In genomic region chr9:51137432-51137831, GRCm38 (mm10) we compare ENCODE assay signal across 12 mouse cellular contexts. TPM values are rescaled to one million over a fixed set of nuclear protein-coding genes. Genes with fewer than 3 reads are reported as not detected.
"Had no signal": no experiment of that assay in that cellular context is flagged by ENCODE, and none has a peak within 500 bp of the region (broad histone marks: within the 10 kb centered on the region; RNA-seq: fewer than 3 reads in every experiment).

No protein-coding gene starts in this region.

- ATAC-seq: intestine, postnatal 0 days; midbrain, embryonic 13.5 days had no signal

- H3K27me3 ChIP-seq: midbrain, embryonic 13.5 days had no signal

- H3K9me3 ChIP-seq: limb, embryonic 10.5 days; midbrain, embryonic 13.5 days had no signal

- H3K36me3 ChIP-seq: limb, embryonic 10.5 days; midbrain, embryonic 13.5 days had no signal

- DNase-seq: thymus, adult 18-20 months had no signal

- H3K4me2 ChIP-seq: midbrain, embryonic 13.5 days had no signal

- H3K4me1 ChIP-seq: limb, embryonic 10.5 days; midbrain, embryonic 13.5 days had no signal

- H3K4me3 ChIP-seq: left cerebral cortex, adult 2 months; limb, embryonic 10.5 days; midbrain, embryonic 13.5 days had no signal

- H3K27ac ChIP-seq: kidney, postnatal 0 days; left cerebral cortex, adult 2 months; limb, embryonic 10.5 days; midbrain, embryonic 13.5 days; stomach, postnatal 0 days had no signal

- H3K9ac ChIP-seq: midbrain, embryonic 13.5 days had no signal

RNA-seq across cellular contexts. Expression of gene Gm32742, which starts 27.9 kb away (rescaled TPM):
- total RNA-seq: layer of hippocampus, postnatal 25 days; left cerebral cortex, adult 2 months; left cerebral cortex, postnatal 14 days; midbrain, postnatal 0 days; neutrophil, adult 5-6 weeks had no signal
- polyA plus RNA-seq: intestine, postnatal 0 days; kidney, postnatal 0 days; limb, embryonic 10.5 days; midbrain, embryonic 13.5 days; midbrain, postnatal 0 days; neural tube, embryonic 11.5 days had no signal

RNA-seq across cellular contexts. Expression of gene 4833427G06Rik, which starts 35.6 kb away (rescaled TPM):
- total RNA-seq: layer of hippocampus, postnatal 25 days; left cerebral cortex, adult 2 months; left cerebral cortex, postnatal 14 days; midbrain, postnatal 0 days; neutrophil, adult 5-6 weeks had no signal
- polyA plus RNA-seq: intestine, postnatal 0 days; kidney, postnatal 0 days; neural tube, embryonic 11.5 days; stomach, postnatal 0 days had no signal
